Mouse (Mus musculus) lung, adult 2 months (tissue): ENCODE measurements at regions not wholly inside any gene's neighbourhood (a gene's known extent, or its start where the extent isn't known, plus 50 kb on each side); places are given as distances from the start of the nearest gene placed in this dataset.

Source experiments
- CTCF ChIP-seq: fragments of 200-500 bp; IDR thresholded peaks from 2 replicates; pipeline ENCODE4 v1.5.1; 2011; ENCODE audit warnings: mild to moderate bottlenecking, low read length, control low read depth; ENCODE audit not compliant: insufficient read depth
- POLR2A ChIP-seq: fragments of 200-500 bp; IDR thresholded peaks from 2 replicates; pipeline ENCODE4 v1.6.1; 2011; ENCODE audit warnings: low read depth, mild to moderate bottlenecking, control low read depth, low read length, borderline replicate concordance; ENCODE audit errors: extremely low read depth

DNA sequence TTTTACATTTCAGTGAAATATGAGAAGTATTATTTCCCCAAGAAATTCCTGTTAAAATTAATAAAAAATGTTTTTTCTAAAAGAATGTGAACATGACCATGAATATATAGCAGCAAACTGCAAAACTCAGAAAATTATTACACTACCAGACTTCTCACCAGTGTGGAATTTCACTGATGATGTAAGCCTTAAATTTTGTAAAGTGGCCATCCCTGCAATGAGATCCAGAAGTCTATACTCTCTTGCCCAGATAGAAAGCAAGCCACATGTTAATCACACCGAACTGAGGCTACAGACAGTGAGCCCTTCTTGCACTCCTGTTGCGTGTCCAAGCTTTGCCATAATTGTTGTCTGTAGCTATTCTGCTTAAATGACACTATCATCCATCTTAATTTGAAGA, 62.6 kb upstream of the P3h2 start:
- no peak for TF ChIP-seq POLR2A
- no peak for TF ChIP-seq CTCF
